Mouse (Mus musculus): ENCODE measurements around the gene Prm1. TPM values are rescaled to one million over a fixed set of nuclear protein-coding genes. Genes with fewer than 3 reads are reported as not detected.
A peak's percentile ranks its signal among the peaks of the same experiment; 100 is the strongest.
"Not testable (repeated sequence)": the region's sequence is repeated elsewhere in the genome, so short reads cannot be mapped to it uniquely, and the experiment has no call there.

The Prm1 gene
- not detected for polyA plus RNA-seq (2012; fragmentation: generic; extraction: Trizol)

DNA sequence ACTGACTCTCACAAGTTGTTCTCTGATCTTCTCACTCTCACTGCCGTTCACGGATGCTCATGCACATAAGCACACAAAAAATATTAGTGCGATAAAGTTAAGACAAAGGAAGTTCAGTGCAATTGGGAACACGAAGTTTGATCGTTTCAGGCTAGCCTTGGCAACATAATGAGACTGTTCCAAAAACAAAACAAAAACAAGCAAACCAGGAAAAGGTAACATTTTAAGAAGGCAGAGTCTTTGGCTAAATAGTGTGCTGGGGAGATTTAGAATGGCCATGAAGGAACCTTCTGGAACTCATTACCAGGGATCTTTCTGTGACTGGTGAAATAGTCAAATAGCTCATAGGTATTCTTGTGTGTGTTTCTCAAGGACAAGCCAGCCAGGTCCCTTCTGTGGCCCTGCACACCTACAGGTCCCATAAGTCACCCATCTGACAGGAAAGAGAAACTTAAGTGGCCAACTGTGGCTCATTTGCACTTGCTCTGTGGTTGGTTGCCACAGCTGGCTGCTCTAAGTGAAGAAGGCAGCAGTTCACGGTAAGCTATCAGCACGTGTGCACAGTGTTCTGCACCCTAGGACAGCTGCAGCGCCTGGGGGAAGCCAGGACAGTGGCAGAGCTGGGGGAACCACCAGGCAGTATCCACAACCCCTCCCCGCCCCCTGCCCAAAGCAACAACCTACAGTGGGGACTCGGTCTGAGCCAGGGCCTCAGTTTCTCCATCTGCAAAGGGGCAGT is at the start of gene Prm1:
Gene Prm1, minus strand, starts transcription at position 51 of the 739 bp plus-strand sequence.
- Histone ChIP-seq H3ac (ENCODE audit: control insufficient read depth, insufficient read length) (no peak within 1 kb of the TSS), H3K36me3 (ENCODE audit: control insufficient read depth, insufficient read depth) (no peaks in the 10 kb centered on the region), H3K4me2 (ENCODE audit: low read depth) (no peak within 1 kb of the TSS), H3K4me3 (no peak within 1 kb of the TSS), H3K27me3 (ENCODE audit: control insufficient read depth, insufficient read depth, insufficient read length) (peaks cover 30% of the 10 kb centered on the region), H3K79me2 (ENCODE audit: control insufficient read depth, insufficient read depth) (no peaks in the 10 kb centered on the region)
- no peak for TF ChIP-seq REST (IDR thresholded peaks at IDR 0.05; ENCODE audit: insufficient read depth, insufficient read length)
- TF ChIP-seq MYOG (IDR thresholded peaks at IDR 0.05; ENCODE audit: control insufficient read depth in 1 of 3, insufficient read depth in 1 of 3, insufficient read length in 2 of 3, low read depth in 2 of 3): peak in 2 of 3 experiments; percentile 81 to 87
- peak in 2 of 3 experiments; percentile 75 to 79 for TF ChIP-seq MYOD1 (IDR thresholded peaks at IDR 0.05; ENCODE audit: control insufficient read depth in 1 of 3, insufficient read length in 2 of 3, low read depth in 2 of 3)

DNA sequence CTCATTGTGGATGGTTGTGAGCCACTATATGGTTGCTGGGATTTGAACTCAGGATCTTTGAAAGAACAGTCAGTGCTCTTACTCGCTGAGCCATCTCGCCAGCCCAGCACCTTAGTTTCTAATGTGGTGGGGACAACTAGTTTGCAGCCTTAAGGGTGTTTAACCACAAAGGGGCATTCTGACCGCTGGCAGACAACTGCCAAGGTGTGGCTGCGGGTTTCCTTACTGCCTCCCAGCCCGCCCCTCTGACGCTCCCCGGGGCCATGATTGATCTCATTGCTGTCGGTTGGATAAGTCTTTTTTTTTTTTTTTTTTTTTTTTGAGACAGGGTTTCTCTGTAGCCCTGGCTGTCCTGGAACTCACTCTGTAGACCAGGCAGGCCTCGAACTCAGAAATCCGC is 46.6 kb upstream of the Prm1 start:
- H3ac ChIP-seq (ENCODE audit: control insufficient read depth, insufficient read length); H3K4me3 ChIP-seq; H3K36me3 ChIP-seq (ENCODE audit: control insufficient read depth, insufficient read depth); H3K27me3 ChIP-seq (ENCODE audit: control insufficient read depth, insufficient read depth, insufficient read length); H3K4me2 ChIP-seq (ENCODE audit: low read depth); H3K79me2 ChIP-seq (ENCODE audit: control insufficient read depth, insufficient read depth): not testable (repeated sequence)

DNA sequence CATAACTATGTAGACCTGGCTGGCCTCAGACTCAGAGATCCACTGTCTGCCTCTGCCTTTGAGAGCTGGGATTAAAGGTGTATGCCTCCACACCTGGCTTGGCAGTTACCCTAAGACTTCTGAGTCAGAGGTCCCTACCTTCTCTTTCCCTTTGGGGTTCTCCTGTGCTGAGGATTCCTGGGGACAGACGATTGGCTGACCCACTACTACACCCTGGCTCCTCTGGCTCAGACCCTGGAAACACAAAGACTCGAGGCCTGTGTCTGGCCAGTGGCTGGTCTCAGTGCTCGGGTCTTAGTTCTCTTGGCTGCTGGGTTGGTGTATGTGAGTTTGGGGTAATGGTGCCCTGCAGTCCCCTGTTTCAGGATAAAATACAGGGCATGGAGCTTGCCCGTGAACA is 45.3 kb upstream of the Prm1 start:
- no peak overlapping the region for H3K4me3 ChIP-seq
- H3K36me3 ChIP-seq (ENCODE audit: control insufficient read depth, insufficient read depth): no peaks in the 10 kb centered on the region
- H3K4me2 ChIP-seq (ENCODE audit: low read depth): no peak overlapping the region
- no peaks in the 10 kb centered on the region for H3K79me2 ChIP-seq (ENCODE audit: control insufficient read depth, insufficient read depth)
- H3K27me3 ChIP-seq (ENCODE audit: control insufficient read depth, insufficient read depth, insufficient read length): no peaks in the 10 kb centered on the region
- no peak overlapping the region for H3ac ChIP-seq (ENCODE audit: control insufficient read depth, insufficient read length)
- TF ChIP-seq TCF3 (IDR thresholded peaks at IDR 0.05; ENCODE audit: insufficient read length, low read depth): no peak
- TF ChIP-seq REST (IDR thresholded peaks at IDR 0.05; ENCODE audit: insufficient read depth, insufficient read length): no peak
- no peak for TF ChIP-seq USF1 (IDR thresholded peaks at IDR 0.05; ENCODE audit: low read depth)
- TF ChIP-seq POLR2A (IDR thresholded peaks at IDR 0.05; ENCODE audit: insufficient read length, low read depth): no peak
- TF ChIP-seq TCF12 (IDR thresholded peaks at IDR 0.05; ENCODE audit: insufficient read depth, poor library complexity, severe bottlenecking): no peak
- TF ChIP-seq SRF (IDR thresholded peaks at IDR 0.05; ENCODE audit: control insufficient read depth, insufficient read length, low read depth): no peak
- no peak for TF ChIP-seq MAX (IDR thresholded peaks at IDR 0.05; ENCODE audit: low read depth)
- TF ChIP-seq E2F4 (IDR thresholded peaks at IDR 0.05; ENCODE audit: insufficient read depth): no peak
- TF ChIP-seq CEBPB (IDR thresholded peaks at IDR 0.05; ENCODE audit: insufficient read depth, poor library complexity, severe bottlenecking): no peak

DNA sequence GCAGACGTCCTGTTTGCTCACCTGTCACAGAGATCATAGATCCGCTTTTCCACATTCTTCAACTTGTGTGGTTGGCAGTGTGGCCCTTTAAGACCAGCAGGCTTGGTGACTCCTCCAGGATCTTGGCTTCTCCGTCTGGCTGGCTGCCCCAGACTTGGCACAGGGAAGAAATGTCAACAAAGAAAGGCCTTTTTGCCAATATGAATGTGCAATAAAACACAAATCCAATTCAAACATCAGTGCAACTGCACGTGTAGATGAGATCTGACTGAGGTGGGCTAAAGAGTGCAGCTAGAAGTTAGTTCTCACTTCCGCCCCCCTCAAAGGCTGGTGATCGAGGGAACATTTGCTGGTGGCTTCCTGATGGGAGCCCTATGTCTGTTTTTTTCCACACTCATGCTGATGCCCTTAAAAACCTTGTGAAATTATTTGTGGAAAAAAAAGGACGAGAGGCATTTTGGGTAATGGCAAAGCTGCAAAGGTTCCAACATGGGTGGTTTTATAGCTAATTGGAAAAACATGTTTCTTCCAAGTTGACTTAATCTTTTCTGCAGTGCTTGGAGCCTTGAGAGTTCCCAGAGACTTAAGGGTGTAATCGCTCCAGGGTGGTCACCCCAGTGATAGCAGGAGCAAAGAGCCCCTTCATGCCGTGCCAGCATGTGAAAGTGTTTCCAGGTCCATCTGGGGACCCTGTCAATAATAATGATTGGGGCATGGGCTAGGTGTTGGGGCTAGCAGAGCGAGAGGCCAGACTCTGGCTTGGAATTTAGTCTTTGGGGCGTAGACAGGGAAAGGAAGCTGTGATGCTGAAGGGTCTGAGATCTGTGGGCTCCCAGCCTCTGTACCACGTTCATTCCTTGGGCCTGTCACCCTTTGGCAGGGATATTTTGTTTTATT is 44.6 kb upstream of the Prm1 start:
- Histone ChIP-seq H3K27me3 (ENCODE audit: control insufficient read depth, insufficient read depth, insufficient read length) (no peaks in the 10 kb centered on the region), H3K79me2 (ENCODE audit: control insufficient read depth, insufficient read depth) (no peaks in the 10 kb centered on the region), H3K4me2 (ENCODE audit: low read depth) (no peak overlapping the region), H3ac (ENCODE audit: control insufficient read depth, insufficient read length) (no peak overlapping the region), H3K4me3 (no peak overlapping the region), H3K36me3 (ENCODE audit: control insufficient read depth, insufficient read depth) (no peaks in the 10 kb centered on the region)
- no peak for TF ChIP-seq MAX (IDR thresholded peaks at IDR 0.05; ENCODE audit: low read depth)
- no peak for TF ChIP-seq CEBPB (IDR thresholded peaks at IDR 0.05; ENCODE audit: insufficient read depth, poor library complexity, severe bottlenecking)

DNA sequence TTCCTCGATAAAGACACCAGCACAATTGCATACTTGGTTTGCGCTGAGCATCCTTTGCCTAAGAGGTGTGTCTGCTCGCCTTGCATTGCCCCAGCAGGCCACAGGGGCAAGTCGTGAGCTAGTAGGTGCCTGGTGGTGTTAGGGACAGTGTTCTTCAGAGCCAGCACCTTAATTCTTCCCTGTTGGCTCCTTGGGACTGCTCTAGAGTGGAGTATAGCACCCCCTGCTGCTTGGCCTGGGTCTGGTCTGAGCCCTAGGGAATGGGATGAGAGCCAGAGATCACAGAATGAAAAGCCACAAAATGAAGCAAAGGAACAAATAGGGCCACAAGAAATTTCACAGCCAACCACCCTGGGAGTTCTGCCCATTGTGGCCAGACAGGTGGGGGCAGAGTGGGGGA is 40.9 kb upstream of the Prm1 start:
- no peaks in the 10 kb centered on the region for H3K79me2 ChIP-seq (ENCODE audit: control insufficient read depth, insufficient read depth)
- no peak overlapping the region for H3K4me3 ChIP-seq
- no peak for TF ChIP-seq POLR2AphosphoS2 (IDR thresholded peaks at IDR 0.05; ENCODE audit: insufficient read length, low read depth)
- no peak for TF ChIP-seq MYOD1 (IDR thresholded peaks at IDR 0.05; ENCODE audit: control insufficient read depth in 1 of 3, insufficient read length in 2 of 3, low read depth in 2 of 3)
- no peak for TF ChIP-seq MYOG (IDR thresholded peaks at IDR 0.05; ENCODE audit: control insufficient read depth in 1 of 3, insufficient read depth in 1 of 3, insufficient read length in 2 of 3, low read depth in 2 of 3)
- TF ChIP-seq POLR2A (IDR thresholded peaks at IDR 0.05; ENCODE audit: insufficient read length, low read depth): no peak
- TF ChIP-seq TCF12 (IDR thresholded peaks at IDR 0.05; ENCODE audit: insufficient read depth, poor library complexity, severe bottlenecking): no peak
- no peak for TF ChIP-seq CEBPB (IDR thresholded peaks at IDR 0.05; ENCODE audit: insufficient read depth, poor library complexity, severe bottlenecking)
- no peaks in the 10 kb centered on the region for H3K27me3 ChIP-seq (ENCODE audit: control insufficient read depth, insufficient read depth, insufficient read length)
- no peak overlapping the region for H3K4me2 ChIP-seq (ENCODE audit: low read depth)
- H3K36me3 ChIP-seq (ENCODE audit: control insufficient read depth, insufficient read depth): no peaks in the 10 kb centered on the region
- H3ac ChIP-seq (ENCODE audit: control insufficient read depth, insufficient read length): no peak overlapping the region
